Mouse (Mus musculus) embryonic facial prominence, embryonic 11.5 days (tissue): ENCODE measurements around the gene Grin3b. TPM values are rescaled to one million over a fixed set of nuclear protein-coding genes. Genes with fewer than 3 reads are reported as not detected.
A peak's percentile ranks its signal among the peaks of the same experiment; 100 is the strongest.

Experiments
- ATAC-seq: fragments of 200-750 bp; cut with Nextera tagmentation; replicated peaks from 2 replicates; pipeline ENCODE4 v1.8.0; 2017; ENCODE audit warnings: low read depth; ENCODE audit not compliant: insufficient number of reproducible peaks, low FRiP score, low TSS enrichment
- DNase-seq: peaks from one replicate; pipeline ENCODE4 v3.0.0-alpha.2; 2015; ENCODE audit warnings: low spot score
- H3K27ac ChIP-seq: fragments of 300-500 bp; sonication (generic); replicated peaks from 2 replicates; pipeline ENCODE4 v1.5.1; 2014; ENCODE audit warnings: mild to moderate bottlenecking, low read depth, low read length, control low read depth
- H3K27me3 ChIP-seq: fragments of 300-500 bp; sonication (generic); 2 replicates; pipeline ENCODE4 v1.6.1; 2014; ENCODE audit warnings: mild to moderate bottlenecking, low read length, moderate library complexity, mixed read lengths; ENCODE audit not compliant: control insufficient read depth, insufficient read depth
- H3K36me3 ChIP-seq: fragments of 300-500 bp; sonication (generic); replicated peaks from 2 replicates; pipeline ENCODE4 v1.6.1; 2014; ENCODE audit warnings: low read depth, mild to moderate bottlenecking, low read length, moderate library complexity, mixed read lengths; ENCODE audit not compliant: control insufficient read depth, insufficient read depth
- H3K4me1 ChIP-seq: fragments of 300-500 bp; sonication (generic); 2 replicates; pipeline ENCODE4 v1.6.1; 2014; ENCODE audit warnings: low read length, mixed read lengths; ENCODE audit not compliant: control insufficient read depth, insufficient read depth
- H3K4me2 ChIP-seq: fragments of 300-500 bp; sonication (generic); 2 replicates; pipeline ENCODE4 v1.6.1; 2014; ENCODE audit warnings: low read depth, mild to moderate bottlenecking, control low read depth, low read length, moderate library complexity
- H3K4me3 ChIP-seq: fragments of 300-500 bp; sonication (generic); 2 replicates; pipeline ENCODE4 v1.5.1; 2014; ENCODE audit warnings: low read depth, low read length, control low read depth
- H3K9ac ChIP-seq: fragments of 300-500 bp; sonication (generic); replicated peaks from 2 replicates; pipeline ENCODE4 v1.6.1; 2014; ENCODE audit warnings: mild to moderate bottlenecking, control low read depth, low read length
- H3K9me3 ChIP-seq: fragments of 300-500 bp; sonication (generic); replicated peaks from 2 replicates; pipeline ENCODE4 v1.6.1; 2016; ENCODE audit warnings: mild to moderate bottlenecking, low read length, inconsistent platforms, mixed read lengths; ENCODE audit not compliant: control insufficient read depth
- WGBS: fragments of 180-500 bp; shearing (Covaris S2); extraction: QIAGEN DNeasy Blood & Tissue Kit; methylation state at CpG from one replicate; pipeline ENCODE4 v1.1.7; 2014; 5-methylcytosine and 5-hydroxymethylcytosine counted together
- polyA plus RNA-seq: library from polyadenylated mRNA; unstranded; fragments of >200 nt; fragmentation: Nextera tagmentation; extraction: Ambion mirVana; gene quantifications from 2 replicates; pipeline ENCODE4 v1.2.1, GENCODE M21; 2014

The Grin3b gene
- polyA plus RNA-seq, 1 experiment from 2014 or later = 0.21 TPM

GRCm38 (mm10) chr10:79964727-79965126 lies 5.8 kb upstream of the Grin3b start:
- H3K27ac ChIP-seq = no peak overlapping the region
- DNase-seq (no peak), ATAC-seq (no peak)
- H3K9ac ChIP-seq = no peak overlapping the region
- no peaks in the 10 kb centered on the region for H3K4me1 ChIP-seq
- no peaks in the 10 kb centered on the region for H3K27me3 ChIP-seq
- 93% methylated on average over 7 of the region's 7 CpGs for WGBS
- H3K4me3 ChIP-seq = no peak overlapping the region
- no peaks in the 10 kb centered on the region for H3K9me3 ChIP-seq
- H3K4me2 ChIP-seq = no peak overlapping the region
- H3K36me3 ChIP-seq = peaks cover 12% of the 10 kb centered on the region

GRCm38 (mm10) chr10:79965325-79965724 lies 5.2 kb upstream of the Grin3b start:
- no peaks in the 10 kb centered on the region; the same call in 1 of the 2 replicates for H3K27me3 ChIP-seq
- H3K4me2 ChIP-seq = no peak overlapping the region
- WGBS = 88% methylated on average over 5 of the region's 5 CpGs
- no peak for DNase-seq
- H3K9me3 ChIP-seq = no peaks in the 10 kb centered on the region
- ATAC-seq = no peak
- H3K4me1 ChIP-seq = no peaks in the 10 kb centered on the region
- no peak overlapping the region for H3K9ac ChIP-seq
- no peak overlapping the region for H3K27ac ChIP-seq
- H3K4me3 ChIP-seq = no peak overlapping the region
- H3K36me3 ChIP-seq = peaks cover 12% of the 10 kb centered on the region

GRCm38 (mm10) chr10:79966886-79967400 lies 3.6 kb upstream of the Grin3b start:
- DNase-seq = no peak
- ATAC-seq = no peak
- Histone ChIP-seq H3K4me2 (no peak overlapping the region), H3K9ac (no peak overlapping the region), H3K27me3 (peaks cover 2% of the 10 kb centered on the region; the same call in 1 of the 2 replicates), H3K27ac (no peak overlapping the region), H3K36me3 (peaks cover 12% of the 10 kb centered on the region), H3K4me3 (no peak overlapping the region), H3K9me3 (no peaks in the 10 kb centered on the region), H3K4me1 (no peaks in the 10 kb centered on the region)
- 93% methylated on average over 5 of the region's 5 CpGs for WGBS

DNA sequence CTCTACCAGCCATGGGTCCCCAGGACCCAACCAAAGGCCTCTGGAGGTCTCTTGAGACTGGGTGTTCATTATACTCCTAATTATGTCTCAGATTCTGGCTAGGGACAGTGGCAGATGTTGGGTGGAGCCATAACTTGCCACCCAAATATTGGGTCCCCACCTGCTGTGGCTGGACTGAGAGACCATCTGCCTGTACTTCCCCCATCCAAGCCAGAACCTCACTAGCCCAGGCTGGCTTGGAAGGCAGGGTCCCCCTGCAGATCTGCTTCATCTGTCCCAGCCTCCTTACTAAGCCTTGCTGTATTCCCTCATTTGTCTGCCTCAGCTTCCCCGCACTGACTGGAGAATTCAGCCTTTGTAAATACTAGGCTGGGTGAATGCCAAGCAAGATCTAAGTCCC lies 2.3 kb upstream of the Grin3b start:
- H3K4me2 ChIP-seq = no peak overlapping the region
- H3K27ac ChIP-seq = no peak overlapping the region
- peaks cover 2% of the 10 kb centered on the region; the same call in 1 of the 2 replicates for H3K27me3 ChIP-seq
- no peaks in the 10 kb centered on the region for H3K9me3 ChIP-seq
- no peak overlapping the region for H3K4me3 ChIP-seq
- H3K36me3 ChIP-seq = peaks cover 7% of the 10 kb centered on the region
- DNase-seq (no peak), ATAC-seq (no peak)
- H3K9ac ChIP-seq = no peak overlapping the region
- no peaks in the 10 kb centered on the region for H3K4me1 ChIP-seq
- WGBS = 89% methylated on average over 1 of the region's 1 CpGs

GRCm38 (mm10) chr10:79969124-79969568 lies 1.4 kb upstream of the Grin3b start:
- no peak for DNase-seq
- Histone ChIP-seq H3K4me2 (no peak overlapping the region), H3K9ac (no peak overlapping the region), H3K9me3 (no peaks in the 10 kb centered on the region), H3K27me3 (peaks cover 2% of the 10 kb centered on the region; the same call in 1 of the 2 replicates), H3K4me3 (no peak overlapping the region), H3K36me3 (peaks cover 7% of the 10 kb centered on the region), H3K27ac (no peak overlapping the region), H3K4me1 (no peaks in the 10 kb centered on the region)
- ATAC-seq = no peak
- 16% methylated on average over 3 of the region's 3 CpGs for WGBS

- Histone ChIP-seq H3K4me1 (no peaks in the 10 kb centered on the region), H3K4me3 (peak overlapping the region; percentile 46), H3K27ac (no peak overlapping the region), H3K9ac (peak overlapping the region; percentile 61), H3K4me2 (peak overlapping the region; percentile 89), H3K9me3 (no peaks in the 10 kb centered on the region), H3K27me3 (peaks cover 2% of the 10 kb centered on the region; the same call in 1 of the 2 replicates), H3K36me3 (peaks cover 7% of the 10 kb centered on the region)
- DNase-seq (peak; percentile 68), ATAC-seq (no peak)
- 2% methylated on average over 21 of the region's 21 CpGs for WGBS
Measured at GRCm38 (mm10) chr10:79971183-79971497, 625 bp downstream of the Grin3b start.

GRCm38 (mm10) chr10:79972831-79973230 lies 2.3 kb downstream of the Grin3b start:
- H3K9ac ChIP-seq = no peak overlapping the region
- no peak overlapping the region for H3K4me3 ChIP-seq
- DNase-seq (no peak), ATAC-seq (0 out of 2 replicates have a peak, but pooled peaks have one; percentile 15)
- peaks cover 15% of the 10 kb centered on the region for H3K36me3 ChIP-seq
- no peak overlapping the region for H3K27ac ChIP-seq
- no peak overlapping the region for H3K4me2 ChIP-seq
- no peaks in the 10 kb centered on the region for H3K4me1 ChIP-seq
- H3K27me3 ChIP-seq = peaks cover 2% of the 10 kb centered on the region; the same call in 1 of the 2 replicates
- H3K9me3 ChIP-seq = no peaks in the 10 kb centered on the region
- WGBS = 62% methylated on average over 14 of the region's 14 CpGs

DNA sequence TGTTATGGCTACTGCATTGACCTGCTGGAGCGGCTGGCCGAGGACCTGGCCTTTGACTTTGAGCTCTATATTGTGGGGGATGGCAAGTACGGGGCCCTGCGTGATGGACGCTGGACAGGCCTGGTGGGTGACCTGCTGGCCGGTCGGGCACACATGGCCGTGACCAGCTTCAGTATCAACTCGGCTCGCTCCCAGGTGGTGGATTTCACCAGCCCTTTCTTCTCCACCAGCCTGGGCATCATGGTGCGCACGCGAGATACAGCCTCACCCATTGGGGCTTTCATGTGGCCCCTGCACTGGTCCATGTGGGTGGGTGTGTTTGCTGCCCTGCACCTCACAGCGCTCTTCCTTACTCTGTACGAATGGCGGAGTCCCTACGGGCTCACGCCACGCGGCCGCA lies 3.6 kb downstream of the Grin3b start:
- 91% methylated on average over 21 of the region's 21 CpGs for WGBS

More for the DNA sequence above, 3.6 kb downstream of the Grin3b start:
- H3K9me3 ChIP-seq = no peaks in the 10 kb centered on the region
- H3K36me3 ChIP-seq = peaks cover 20% of the 10 kb centered on the region
- no peak overlapping the region for H3K9ac ChIP-seq
- ATAC-seq (no peak), DNase-seq (no peak)
- H3K27me3 ChIP-seq = peaks cover 2% of the 10 kb centered on the region; the same call in 1 of the 2 replicates
- no peaks in the 10 kb centered on the region for H3K4me1 ChIP-seq
- no peak overlapping the region for H3K27ac ChIP-seq
- no peak overlapping the region for H3K4me2 ChIP-seq
- no peak overlapping the region for H3K4me3 ChIP-seq
